Mouse (Mus musculus): ENCODE results near the gene Sox6. TPM values are rescaled to one million over a fixed set of nuclear protein-coding genes. Genes with fewer than 3 reads are reported as not detected.

Sox6 gene
- polyA plus RNA-seq, 1 experiment = 4.6 TPM

DNA sequence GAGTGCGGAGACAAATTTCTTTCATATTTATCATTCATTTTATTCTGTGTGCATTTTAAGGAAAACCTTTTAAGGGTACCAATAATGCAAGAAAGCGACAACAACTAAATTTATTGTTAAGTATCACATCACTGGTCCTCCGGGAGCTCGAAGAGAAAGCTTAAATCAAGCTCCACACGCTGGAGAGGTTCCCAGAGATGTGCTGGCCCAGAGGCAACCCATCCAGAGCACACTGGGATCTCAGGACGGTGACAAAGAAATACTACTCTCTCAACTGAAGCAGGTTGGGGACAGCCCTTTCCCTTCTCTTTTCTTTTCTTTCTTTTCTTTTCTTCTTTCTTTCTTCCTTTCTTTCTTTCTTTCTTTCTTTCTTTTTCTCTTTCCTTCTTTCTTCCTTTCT, 173.4 kb downstream of the Sox6 start:
- Histone ChIP-seq H3K4me3 (replicated peaks; ENCODE audit: insufficient read depth, low read depth, low read length) (no peak overlapping the region), H3K27me3 (ENCODE audit: control insufficient read depth, insufficient read depth, low read length) (no peaks in the 10 kb centered on the region), H3K27ac (ENCODE audit: insufficient read depth, low read length) (no peak overlapping the region), H3K4me1 (ENCODE audit: control insufficient read depth, insufficient read depth, low read length) (no peaks in the 10 kb centered on the region)
- TF ChIP-seq POLR2A (IDR thresholded peaks at IDR 0.05; ENCODE audit: borderline replicate concordance, insufficient read depth, low read length) (no peak), CTCF (IDR thresholded peaks at IDR 0.05; ENCODE audit: borderline replicate concordance, insufficient read depth, low read depth, low read length) (no peak)
- WGBS = 45% methylated on average over 6 of the region's 6 CpGs
- DNase-seq = no peak

DNA sequence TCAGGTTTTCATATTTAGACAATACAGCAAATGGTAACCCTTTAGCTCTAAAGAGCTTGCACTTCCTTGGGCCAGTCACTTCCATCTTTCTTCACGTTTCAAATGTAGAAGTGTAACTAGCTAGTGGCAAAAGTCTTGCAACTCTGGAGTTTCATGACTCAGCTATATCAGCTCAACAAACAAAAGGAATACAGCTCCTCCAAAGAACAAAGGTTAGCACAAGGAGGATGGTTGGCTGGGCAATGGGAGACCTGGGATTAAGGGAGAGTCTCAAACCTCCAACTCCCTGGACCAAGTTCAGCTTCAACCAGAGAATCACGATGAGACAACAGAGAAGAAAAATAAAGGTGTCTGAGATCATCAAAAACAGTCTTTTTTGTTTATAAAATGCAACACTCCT, 174.2 kb downstream of the Sox6 start:
- no peak for TF ChIP-seq CTCF (IDR thresholded peaks at IDR 0.05; ENCODE audit: borderline replicate concordance, insufficient read depth, low read depth, low read length)
- TF ChIP-seq POLR2A (IDR thresholded peaks at IDR 0.05; ENCODE audit: borderline replicate concordance, insufficient read depth, low read length) = no peak
- no peak overlapping the region for H3K4me3 ChIP-seq (replicated peaks; ENCODE audit: insufficient read depth, low read depth, low read length)
- H3K27me3 ChIP-seq (ENCODE audit: control insufficient read depth, insufficient read depth, low read length) = no peaks in the 10 kb centered on the region
- no peak for DNase-seq
- 45% methylated on average over 2 of the region's 2 CpGs for WGBS
- no peaks in the 10 kb centered on the region for H3K4me1 ChIP-seq (ENCODE audit: control insufficient read depth, insufficient read depth, low read length)
- H3K27ac ChIP-seq (ENCODE audit: insufficient read depth, low read length) = no peak overlapping the region

DNA sequence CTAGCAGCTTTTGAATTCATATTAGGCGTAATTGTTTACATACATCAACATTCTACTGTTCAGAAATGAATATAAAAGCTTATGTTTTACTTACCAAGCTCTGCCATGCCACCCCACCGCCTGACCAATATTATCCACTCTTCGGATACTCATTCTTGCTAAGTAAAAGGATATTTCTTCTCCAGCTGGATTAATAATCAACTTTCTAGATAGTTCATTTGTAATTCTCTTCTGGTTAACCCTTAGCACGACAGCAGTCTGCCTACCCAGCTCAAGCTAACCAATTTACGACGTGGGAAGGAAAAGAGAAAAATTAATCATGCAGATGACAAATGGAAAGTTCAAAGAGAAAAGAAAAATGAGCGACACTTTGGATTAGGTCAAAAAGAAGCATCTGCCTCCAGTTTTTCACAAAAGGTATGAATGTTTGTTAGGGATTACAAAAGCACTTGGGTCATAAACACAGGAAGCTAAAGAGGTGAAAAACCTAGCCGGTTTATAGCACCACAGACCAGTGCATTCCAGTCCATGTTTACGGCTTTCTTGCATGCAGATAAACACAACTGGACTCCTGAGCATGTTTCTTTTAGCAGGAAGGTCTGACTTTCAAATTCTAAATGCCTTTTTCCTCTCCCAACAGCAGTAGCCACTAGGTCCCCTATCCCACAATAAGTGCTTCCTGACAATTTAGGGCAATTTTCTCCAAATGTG, 178.8 kb downstream of the Sox6 start:
- Histone ChIP-seq H3K4me3 (replicated peaks; ENCODE audit: insufficient read depth, low read depth, low read length) (no peak overlapping the region), H3K27me3 (ENCODE audit: control insufficient read depth, insufficient read depth, low read length) (no peaks in the 10 kb centered on the region), H3K27ac (ENCODE audit: insufficient read depth, low read length) (no peak overlapping the region), H3K4me1 (ENCODE audit: control insufficient read depth, insufficient read depth, low read length) (no peaks in the 10 kb centered on the region)
- no peak for DNase-seq
- 83% methylated on average over 9 of the region's 9 CpGs for WGBS
- TF ChIP-seq CTCF (IDR thresholded peaks at IDR 0.05; ENCODE audit: borderline replicate concordance, insufficient read depth, low read depth, low read length) (no peak), POLR2A (IDR thresholded peaks at IDR 0.05; ENCODE audit: borderline replicate concordance, insufficient read depth, low read length) (no peak)

DNA sequence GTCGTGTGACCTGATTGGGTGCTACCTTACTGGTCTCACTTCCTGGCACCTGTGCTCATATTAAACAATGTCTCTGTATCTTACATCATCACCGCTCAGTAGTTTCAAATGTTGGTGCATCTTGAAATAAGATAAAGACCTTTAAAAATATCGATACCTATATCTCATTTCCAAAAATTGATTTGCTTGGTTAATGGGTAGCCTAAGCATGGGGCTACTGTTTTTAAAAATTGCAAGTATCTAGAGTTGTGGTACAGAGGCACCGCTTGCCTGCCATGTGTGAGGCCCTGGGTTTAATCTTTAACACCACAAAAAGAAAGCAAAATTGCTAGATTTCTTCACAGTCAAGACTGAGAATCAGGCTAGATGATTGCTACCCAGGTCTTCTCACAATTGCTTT, 187.5 kb downstream of the Sox6 start:
- no peak overlapping the region for H3K4me3 ChIP-seq (replicated peaks; ENCODE audit: insufficient read depth, low read depth, low read length)
- no peaks in the 10 kb centered on the region for H3K4me1 ChIP-seq (ENCODE audit: control insufficient read depth, insufficient read depth, low read length)
- TF ChIP-seq POLR2A (IDR thresholded peaks at IDR 0.05; ENCODE audit: borderline replicate concordance, insufficient read depth, low read length) (no peak), CTCF (IDR thresholded peaks at IDR 0.05; ENCODE audit: borderline replicate concordance, insufficient read depth, low read depth, low read length) (no peak)
- H3K27me3 ChIP-seq (ENCODE audit: control insufficient read depth, insufficient read depth, low read length) = no peaks in the 10 kb centered on the region
- WGBS = 99% methylated on average over 4 of the region's 4 CpGs
- no peak for DNase-seq
- no peak overlapping the region for H3K27ac ChIP-seq (ENCODE audit: insufficient read depth, low read length)

DNA sequence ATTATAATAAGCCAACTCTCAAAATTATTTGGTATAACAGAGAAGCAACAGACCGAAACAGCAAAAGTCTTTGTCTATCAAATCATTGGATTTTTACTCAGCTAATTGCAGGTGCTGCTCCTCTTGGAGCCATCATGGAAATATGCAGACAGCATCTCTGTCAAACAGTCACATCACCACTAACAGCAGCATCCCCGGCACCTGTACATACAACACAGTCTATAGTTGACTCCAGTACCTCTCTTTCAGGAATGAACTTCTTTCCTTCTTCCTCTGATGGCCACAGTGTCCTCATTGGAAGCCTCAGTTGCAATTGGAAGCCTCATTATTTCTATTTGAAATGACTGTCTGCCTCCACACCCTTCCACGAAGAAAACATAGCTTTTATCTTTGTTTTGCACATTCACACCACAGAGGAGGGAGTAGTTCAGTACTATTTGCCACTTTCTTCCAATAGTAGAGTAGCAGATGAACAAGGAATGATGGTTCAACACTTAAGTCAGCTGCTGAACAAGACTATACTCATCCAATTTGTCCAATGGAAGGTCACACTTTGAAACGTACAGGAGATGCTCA, 192.7 kb downstream of the Sox6 start:
- no peaks in the 10 kb centered on the region for H3K27me3 ChIP-seq (ENCODE audit: control insufficient read depth, insufficient read depth, low read length)
- TF ChIP-seq CTCF (IDR thresholded peaks at IDR 0.05; ENCODE audit: borderline replicate concordance, insufficient read depth, low read depth, low read length) = no peak
- TF ChIP-seq POLR2A (IDR thresholded peaks at IDR 0.05; ENCODE audit: borderline replicate concordance, insufficient read depth, low read length) = no peak
- WGBS = 88% methylated on average over 4 of the region's 4 CpGs
- no peak overlapping the region for H3K4me3 ChIP-seq (replicated peaks; ENCODE audit: insufficient read depth, low read depth, low read length)
- no peaks in the 10 kb centered on the region for H3K4me1 ChIP-seq (ENCODE audit: control insufficient read depth, insufficient read depth, low read length)
- DNase-seq = no peak
- H3K27ac ChIP-seq (ENCODE audit: insufficient read depth, low read length) = no peak overlapping the region

DNA sequence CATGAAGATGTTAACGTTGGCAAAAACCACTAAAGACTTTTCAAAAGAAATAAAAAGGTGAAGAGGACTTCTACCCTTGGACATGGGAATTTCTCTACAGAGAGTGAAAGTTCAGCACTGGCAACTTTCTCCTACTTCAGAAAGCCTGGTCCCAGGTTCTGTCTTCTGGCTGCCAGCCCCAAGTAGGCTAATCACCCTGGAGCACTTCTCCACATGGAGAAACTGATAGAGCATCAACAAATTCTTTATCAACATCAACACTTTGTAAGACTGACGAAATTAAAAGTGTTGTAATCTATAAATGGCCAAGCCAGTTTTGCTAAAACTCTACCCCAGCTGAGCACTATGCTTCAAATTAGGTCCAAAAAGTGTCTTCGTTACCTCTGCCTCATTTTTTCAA, 193.7 kb downstream of the Sox6 start:
- TF ChIP-seq CTCF (IDR thresholded peaks at IDR 0.05; ENCODE audit: borderline replicate concordance, insufficient read depth, low read depth, low read length) = no peak
- TF ChIP-seq POLR2A (IDR thresholded peaks at IDR 0.05; ENCODE audit: borderline replicate concordance, insufficient read depth, low read length) = no peak
- Histone ChIP-seq H3K27ac (ENCODE audit: insufficient read depth, low read length) (no peak overlapping the region), H3K4me3 (replicated peaks; ENCODE audit: insufficient read depth, low read depth, low read length) (no peak overlapping the region), H3K4me1 (ENCODE audit: control insufficient read depth, insufficient read depth, low read length) (no peaks in the 10 kb centered on the region), H3K27me3 (ENCODE audit: control insufficient read depth, insufficient read depth, low read length) (no peaks in the 10 kb centered on the region)
- DNase-seq = no peak
- WGBS = 91% methylated on average over 3 of the region's 3 CpGs

DNA sequence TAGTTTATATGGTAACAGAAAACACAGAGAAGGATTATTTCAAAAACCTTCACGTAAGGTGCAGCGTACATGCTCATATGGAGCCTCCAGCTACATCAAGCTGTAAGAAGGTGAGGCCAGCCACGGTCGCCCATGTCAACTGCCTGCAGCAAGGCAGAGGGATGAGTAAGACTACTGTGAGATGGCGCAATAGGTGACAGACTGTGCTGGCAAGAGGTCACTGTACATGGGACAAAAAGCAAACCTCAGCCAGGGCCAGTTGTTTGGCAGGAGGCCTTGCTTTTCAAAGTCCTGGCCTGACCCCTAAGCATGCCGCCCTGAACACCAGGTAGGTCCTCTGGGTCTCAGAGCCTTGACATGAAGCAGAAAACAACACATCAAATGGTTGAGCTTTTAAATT, 194.2 kb downstream of the Sox6 start:
- DNase-seq = no peak
- TF ChIP-seq POLR2A (IDR thresholded peaks at IDR 0.05; ENCODE audit: borderline replicate concordance, insufficient read depth, low read length) (no peak), CTCF (IDR thresholded peaks at IDR 0.05; ENCODE audit: borderline replicate concordance, insufficient read depth, low read depth, low read length) (no peak)
- H3K27me3 ChIP-seq (ENCODE audit: control insufficient read depth, insufficient read depth, low read length) = no peaks in the 10 kb centered on the region
- H3K4me1 ChIP-seq (ENCODE audit: control insufficient read depth, insufficient read depth, low read length) = no peaks in the 10 kb centered on the region
- H3K4me3 ChIP-seq (replicated peaks; ENCODE audit: insufficient read depth, low read depth, low read length) = no peak overlapping the region
- 87% methylated on average over 6 of the region's 6 CpGs for WGBS
- H3K27ac ChIP-seq (ENCODE audit: insufficient read depth, low read length) = no peak overlapping the region

DNA sequence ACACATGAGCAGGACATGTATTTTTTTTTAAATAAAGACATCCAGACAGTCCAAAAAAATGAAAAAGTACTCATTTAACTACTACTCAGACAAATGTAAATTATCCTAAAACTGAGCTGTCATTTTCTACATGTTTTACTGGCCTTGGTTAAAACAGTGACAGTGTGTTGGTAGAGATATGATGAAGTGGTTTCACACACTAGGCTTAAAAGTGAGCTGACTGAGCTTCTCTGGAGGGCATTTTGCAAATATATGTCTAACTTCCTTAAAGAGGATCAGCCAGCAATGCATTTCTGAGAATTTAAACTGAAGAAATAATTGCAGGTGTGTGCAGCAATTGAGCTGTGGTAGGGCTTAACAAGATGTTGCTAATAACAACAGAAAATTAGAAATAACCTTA, 196.3 kb downstream of the Sox6 start:
- Histone ChIP-seq H3K4me1 (ENCODE audit: control insufficient read depth, insufficient read depth, low read length) (no peaks in the 10 kb centered on the region), H3K27me3 (ENCODE audit: control insufficient read depth, insufficient read depth, low read length) (no peaks in the 10 kb centered on the region), H3K4me3 (replicated peaks; ENCODE audit: insufficient read depth, low read depth, low read length) (no peak overlapping the region), H3K27ac (ENCODE audit: insufficient read depth, low read length) (no peak overlapping the region)
- DNase-seq = no peak
- TF ChIP-seq CTCF (IDR thresholded peaks at IDR 0.05; ENCODE audit: borderline replicate concordance, insufficient read depth, low read depth, low read length) (no peak), POLR2A (IDR thresholded peaks at IDR 0.05; ENCODE audit: borderline replicate concordance, insufficient read depth, low read length) (no peak)

Measured in cerebellum, adult 2 months (tissue).